Mouse (Mus musculus) heart, embryonic 11.5 days (tissue): ENCODE results near the gene Ppp4r1. TPM values are rescaled to one million over a fixed set of nuclear protein-coding genes. Genes with fewer than 3 reads are reported as not detected.

Experiments used
- ATAC-seq: fragments of 200-750 bp; cut with Nextera tagmentation; replicated peaks from 2 replicates; pipeline ENCODE4 v1.8.0; 2017; ENCODE audit warnings: moderate library complexity; ENCODE audit not compliant: insufficient number of reproducible peaks, low FRiP score, low TSS enrichment
- H3K27ac ChIP-seq: fragments of 300-500 bp; sonication (generic); 2 replicates; pipeline ENCODE4 v1.5.1; 2014; ENCODE audit warnings: mild to moderate bottlenecking, low read depth, low read length
- H3K27me3 ChIP-seq: fragments of 300-500 bp; sonication (generic); 2 replicates; pipeline ENCODE4 v1.6.1; 2014; ENCODE audit warnings: mild to moderate bottlenecking, low read length, mixed read lengths; ENCODE audit not compliant: control insufficient read depth, insufficient read depth
- H3K36me3 ChIP-seq: fragments of 300-500 bp; sonication (generic); 2 replicates; pipeline ENCODE4 v1.6.1; 2014; ENCODE audit warnings: mild to moderate bottlenecking, low read length, moderate library complexity, mixed read lengths; ENCODE audit not compliant: control insufficient read depth, insufficient read depth
- H3K4me1 ChIP-seq: fragments of 300-500 bp; sonication (generic); 2 replicates; pipeline ENCODE4 v1.6.1; 2014; ENCODE audit warnings: low read length; ENCODE audit not compliant: control insufficient read depth, insufficient read depth
- H3K4me2 ChIP-seq: fragments of 300-500 bp; sonication (generic); 2 replicates; pipeline ENCODE4 v1.6.1; 2014; ENCODE audit warnings: mild to moderate bottlenecking, moderate library complexity
- H3K4me3 ChIP-seq: fragments of 300-500 bp; sonication (generic); 2 replicates; pipeline ENCODE4 v1.5.1; 2014; ENCODE audit warnings: low read depth, low read length
- H3K9ac ChIP-seq: fragments of 300-500 bp; sonication (generic); 2 replicates; pipeline ENCODE4 v1.6.1; 2014; ENCODE audit warnings: mild to moderate bottlenecking, low read depth, low read length, moderate library complexity
- H3K9me3 ChIP-seq: fragments of 300-500 bp; sonication (generic); replicated peaks from 2 replicates; pipeline ENCODE4 v1.6.1; 2016; ENCODE audit warnings: low read length; ENCODE audit not compliant: control insufficient read depth
- WGBS: fragments of 180-500 bp; shearing (Covaris S2); extraction: QIAGEN DNeasy Blood & Tissue Kit; methylation state at CpG from one replicate; pipeline ENCODE4 v1.1.7; 2014; ENCODE audit not compliant: insufficient replicate concordance; 5-methylcytosine and 5-hydroxymethylcytosine counted together
- polyA plus RNA-seq: library from polyadenylated mRNA; unstranded; fragments of >200 nt; fragmentation: Nextera tagmentation; extraction: Ambion mirVana; gene quantifications from 2 replicates; pipeline ENCODE4 v1.2.1, GENCODE M21; 2014

Gene Ppp4r1
- polyA plus RNA-seq, 1 experiment from 2014 or later = 31.4 TPM

DNA sequence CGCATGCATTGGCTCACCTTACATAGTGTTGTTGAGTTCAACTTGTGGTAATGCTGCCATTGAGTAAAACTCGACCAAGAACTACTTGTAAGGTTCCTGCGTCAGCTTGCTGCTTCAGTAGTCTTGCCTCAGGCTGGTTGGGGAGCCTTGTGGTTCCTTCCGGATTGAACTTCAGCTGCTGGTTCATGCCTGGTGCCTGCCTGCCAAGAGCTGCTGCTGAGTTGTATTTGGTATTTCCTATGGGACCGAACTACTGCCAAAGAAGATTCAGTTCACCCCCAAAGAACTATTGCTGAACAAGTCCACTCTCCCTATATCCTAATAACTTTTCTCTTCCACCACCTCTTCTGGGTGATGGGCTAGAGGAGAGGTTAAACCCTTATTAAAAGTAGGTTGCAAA, 107.1 kb downstream of the Ppp4r1 start:
- 75% methylated on average over 5 of the region's 5 CpGs for WGBS

More for the DNA sequence above, 107.1 kb downstream of the Ppp4r1 start:
- H3K4me2 ChIP-seq = no peak overlapping the region
- no peaks in the 10 kb centered on the region for H3K27me3 ChIP-seq
- no peak overlapping the region for H3K27ac ChIP-seq
- no peak for ATAC-seq
- H3K4me1 ChIP-seq = peaks cover 10% of the 10 kb centered on the region; the same call in 1 of the 2 replicates
- no peak overlapping the region for H3K4me3 ChIP-seq
- H3K36me3 ChIP-seq = no peaks in the 10 kb centered on the region
- H3K9me3 ChIP-seq = no peaks in the 10 kb centered on the region
- no peak overlapping the region for H3K9ac ChIP-seq

Other genes with a start within 250 kb of the Ppp4r1 start
- 0.23 and 0.34 TPM in 2 replicates for gene Tmem232, start 241.8 kb upstream of the Ppp4r1 start, polyA plus RNA-seq
- gene Vapa, start 169.0 kb upstream of the Ppp4r1 start, polyA plus RNA-seq = 172 and 173 TPM in 2 replicates
- gene Txndc2, start 140.4 kb upstream of the Ppp4r1 start, polyA plus RNA-seq = not detected in 2 replicates
- gene Rab31, start 9.8 kb upstream of the Ppp4r1 start, polyA plus RNA-seq = 32.7 and 33.2 TPM in 2 replicates
- 46.9 and 47.5 TPM in 2 replicates for gene Ralbp1, start 103.2 kb downstream of the Ppp4r1 start, polyA plus RNA-seq
- 86.8 and 93.6 TPM in 2 replicates for gene Twsg1, start 168.7 kb downstream of the Ppp4r1 start, polyA plus RNA-seq